Mouse (Mus musculus): ENCODE results near the gene Ankrd26. TPM values are rescaled to one million over a fixed set of nuclear protein-coding genes. Genes with fewer than 3 reads are reported as not detected.
A peak's percentile ranks its signal among the peaks of the same experiment; 100 is the strongest.

The Ankrd26 gene
- polyA plus RNA-seq, 1 experiment from 2014 or later = 14.5 TPM

DNA sequence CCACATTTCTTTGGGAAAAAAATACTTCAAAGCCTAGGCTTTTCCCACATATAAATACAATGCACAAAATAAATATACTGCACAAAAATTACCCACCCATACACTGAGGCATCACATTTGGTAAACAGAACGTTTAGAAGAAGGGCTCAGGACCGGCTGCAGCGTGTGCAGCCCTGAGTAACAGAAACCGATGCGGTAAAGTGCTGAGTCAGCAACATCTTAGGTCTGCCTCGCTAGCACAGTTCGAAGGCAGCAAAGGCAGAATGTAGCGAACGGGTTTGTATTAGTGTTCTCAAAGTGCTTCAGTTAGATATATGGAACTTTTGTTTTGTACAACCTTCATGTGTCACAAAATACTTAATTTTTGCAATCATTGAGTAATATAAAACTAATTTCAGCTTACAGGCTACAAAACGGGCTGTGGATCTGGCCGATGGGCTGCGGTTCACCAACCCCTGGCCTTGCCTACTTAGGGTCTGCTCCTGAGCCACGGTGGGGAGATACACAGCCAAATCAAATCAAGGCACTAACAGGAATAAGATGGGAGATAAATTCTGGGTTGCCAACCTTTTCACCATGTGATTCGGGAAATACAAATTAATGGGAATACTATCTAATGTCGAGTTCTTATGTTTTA, 99.8 kb downstream of the Ankrd26 start:
- Histone ChIP-seq H3K27ac (replicated peaks) (no peak overlapping the region), H3K4me2 (no peak overlapping the region), H3K4me3 (no peak overlapping the region), H3K9ac (no peak overlapping the region), H3K27me3 (no peaks in the 10 kb centered on the region), H3K36me3 (peaks cover 49% of the 10 kb centered on the region), H3K9me3 (no peaks in the 10 kb centered on the region), H3K4me1 (replicated peaks) (no peaks in the 10 kb centered on the region)
- 83% methylated on average over 15 of the region's 15 CpGs for WGBS
- no peak for ATAC-seq (ENCODE audit: low read depth)

DNA sequence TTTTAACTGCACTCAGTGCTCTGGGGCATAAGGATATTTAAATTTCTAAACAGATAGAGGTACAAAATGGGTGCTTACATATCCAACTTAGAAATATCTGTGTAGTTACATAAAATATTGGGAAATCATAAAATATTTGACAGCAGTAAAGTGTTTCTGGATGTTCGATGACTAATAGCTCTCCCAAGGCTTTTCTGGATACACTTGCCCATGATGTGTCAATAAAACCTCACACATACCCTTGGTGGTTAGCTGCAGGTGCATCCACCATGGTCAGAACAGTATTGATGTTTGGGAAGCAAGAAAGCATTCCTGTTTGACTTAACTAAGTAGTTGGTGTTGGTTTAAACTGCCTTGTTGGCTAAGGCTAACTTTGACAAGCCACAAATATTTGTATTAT, 104.3 kb downstream of the Ankrd26 start:
- H3K36me3 ChIP-seq = peaks cover 18% of the 10 kb centered on the region
- H3K4me2 ChIP-seq = no peak overlapping the region
- peaks cover 26% of the 10 kb centered on the region for H3K4me1 ChIP-seq (replicated peaks)
- H3K4me3 ChIP-seq = no peak overlapping the region
- no peak for ATAC-seq (ENCODE audit: low read depth)
- H3K9ac ChIP-seq = no peak overlapping the region
- no peak overlapping the region for H3K27ac ChIP-seq (replicated peaks)
- H3K27me3 ChIP-seq = no peaks in the 10 kb centered on the region
- 91% methylated on average over 1 of the region's 1 CpGs for WGBS
- H3K9me3 ChIP-seq = no peaks in the 10 kb centered on the region

DNA sequence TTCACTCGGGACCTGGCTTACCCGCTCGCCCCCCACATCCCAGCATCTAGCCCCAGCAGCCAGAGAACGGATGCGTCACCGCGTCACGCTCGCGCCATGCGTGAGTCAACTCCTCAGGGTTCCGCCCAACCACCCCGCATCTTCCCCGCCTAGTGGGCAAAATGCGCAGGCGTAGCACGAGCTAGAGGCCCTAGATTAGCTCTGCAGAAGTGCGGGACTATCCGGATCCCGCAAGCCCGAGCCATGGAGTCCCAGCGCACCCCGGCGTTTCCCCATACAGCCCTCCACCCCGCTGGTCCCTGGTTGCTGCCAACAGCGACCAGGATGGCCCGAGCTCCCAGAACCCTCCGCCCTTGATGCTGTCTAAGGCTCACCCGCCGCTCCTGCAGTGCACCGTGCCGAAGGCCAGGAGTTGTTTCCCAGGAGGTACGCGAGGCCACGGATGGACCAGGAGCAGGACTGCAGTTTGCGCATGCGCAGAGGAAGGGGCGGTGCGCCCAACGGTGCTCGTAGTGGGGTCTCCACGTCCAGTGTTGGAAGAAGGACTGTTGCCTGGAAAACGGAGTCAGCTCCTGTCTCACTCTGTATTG, 106.9 kb downstream of the Ankrd26 start, which contains the start of gene Zfp248:
Zfp248 (minus strand) TSS at position 487 of the 590 bp plus-strand sequence.
- peak within 1 kb of the TSS; percentile 98 for H3K27ac ChIP-seq (replicated peaks)

GRCm38 (mm10) chr6:118454452-118454851, 107.6 kb downstream of the Ankrd26 start:
- peak overlapping the region; percentile 98 for H3K27ac ChIP-seq (replicated peaks)
- WGBS = 51% methylated on average over 8 of the region's 8 CpGs

More for the DNA sequence above, 106.9 kb downstream of the Ankrd26 start, which contains the start of gene Zfp248:
- under 1% methylated on average over 43 of the region's 43 CpGs for WGBS
- ATAC-seq (ENCODE audit: low read depth) = peak; percentile 98
- H3K4me3 ChIP-seq = peak within 1 kb of the TSS; percentile 71
- peak within 1 kb of the TSS; percentile 79 for H3K4me2 ChIP-seq
- no peaks in the 10 kb centered on the region for H3K9me3 ChIP-seq
- peaks cover 9% of the 10 kb centered on the region; the same call in 1 of the 2 replicates for H3K36me3 ChIP-seq
- peak within 1 kb of the TSS; percentile 83 for H3K9ac ChIP-seq
- H3K4me1 ChIP-seq (replicated peaks) = peaks cover 29% of the 10 kb centered on the region
- H3K27me3 ChIP-seq = no peaks in the 10 kb centered on the region

More at GRCm38 (mm10) chr6:118454452-118454851, 107.6 kb downstream of the Ankrd26 start:
- Histone ChIP-seq H3K4me1 (replicated peaks) (peaks cover 29% of the 10 kb centered on the region), H3K4me2 (peak overlapping the region; percentile 79), H3K9ac (peak overlapping the region; percentile 83), H3K4me3 (peak overlapping the region; percentile 71), H3K9me3 (no peaks in the 10 kb centered on the region), H3K36me3 (peaks cover 9% of the 10 kb centered on the region; the same call in 1 of the 2 replicates), H3K27me3 (no peaks in the 10 kb centered on the region)
- ATAC-seq (ENCODE audit: low read depth) = no peak

Other genes with a start within 250 kb of the Ankrd26 start
- 20.3 and 26.7 TPM in 2 replicates for gene Bms1, start 142.8 kb downstream of the Ankrd26 start, polyA plus RNA-seq (2015; fragmentation: Nextera tagmentation; extraction: Ambion mirVana)
- gene Zfp248, start 106.7 kb downstream of the Ankrd26 start, polyA plus RNA-seq (2015; fragmentation: Nextera tagmentation; extraction: Ambion mirVana) = 16.8 and 19.9 TPM in 2 replicates
- 11.0 and 12.8 TPM in 2 replicates for gene Zfp9, start 82.9 kb downstream of the Ankrd26 start, polyA plus RNA-seq (2015; fragmentation: Nextera tagmentation; extraction: Ambion mirVana)